Mouse (Mus musculus): ENCODE measurements around the gene Ecel1.
A peak's percentile ranks its signal among the peaks of the same experiment; 100 is the strongest.

Gene Ecel1

GRCm38 (mm10) chr1:87098358-87098975, 57.9 kb downstream of the Ecel1 start:
- DNase-seq (ENCODE audit: low read depth): peak; percentile 51

Data from NIH3T3 (cell line).